Mouse (Mus musculus): Measurements from ENCODE around the gene Specc1l.

DNA sequence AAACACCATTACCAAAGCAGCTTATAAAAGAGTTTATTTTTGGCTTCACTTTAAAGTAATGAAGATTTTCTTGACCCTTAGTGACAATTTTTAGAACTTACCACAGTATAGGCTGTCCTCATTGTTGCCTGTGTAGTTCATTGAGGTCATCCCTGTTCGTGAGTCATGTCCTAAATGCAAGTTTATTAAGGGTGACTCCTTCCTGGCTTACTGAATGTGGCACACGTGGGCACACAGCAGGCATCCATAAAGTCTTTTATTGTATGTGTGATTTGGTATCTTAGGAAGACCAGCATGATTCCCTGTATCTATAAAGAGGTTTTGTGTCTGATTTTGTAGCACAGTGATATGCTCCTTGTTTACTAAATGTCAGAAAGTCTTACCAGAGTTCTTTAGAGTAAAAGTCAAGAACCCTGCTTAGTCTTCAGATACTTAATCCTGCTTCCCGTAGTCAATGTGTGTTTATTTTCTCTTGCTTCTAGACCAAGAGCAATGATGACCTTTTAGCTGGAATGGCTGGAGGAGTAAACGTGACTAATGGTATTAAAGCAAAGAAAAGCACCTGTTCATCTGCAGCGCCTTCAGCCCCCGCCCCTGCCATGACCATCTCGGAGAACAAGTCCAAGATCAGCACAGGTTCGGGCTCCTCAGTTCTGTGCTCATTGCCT lies 28.8 kb downstream of the Specc1l start:
- no peak for TF ChIP-seq CTCF (IDR thresholded peaks at IDR 0.05; ENCODE audit: extremely low read depth, insufficient read depth, low read length)
- TF ChIP-seq POLR2A (IDR thresholded peaks at IDR 0.05; ENCODE audit: extremely low read depth, insufficient read depth, low read length) = no peak

All from cortical plate, adult 2 months (tissue).